8 mouse cellular contexts compared by ENCODE assay signal in genomic region chr8:106135672-106136071, GRCm38 (mm10). TPM values are rescaled to one million over a fixed set of nuclear protein-coding genes. Genes with fewer than 3 reads are reported as not detected.
DNase-seq lines count a peak whose midpoint lies in the region; ATAC-seq and TF ChIP-seq lines count a peak whose summit lies in the region.

No protein-coding gene starts in this region.

- WGBS in hindbrain, embryonic 11.5 days = 5% methylated on average over 19 of the region's 19 CpGs
- 6% methylated on average over 19 of the region's 19 CpGs for WGBS in liver, embryonic 14.5 days (ENCODE audit: insufficient replicate concordance)
- WGBS in stomach, postnatal 0 days = 13% methylated on average over 19 of the region's 19 CpGs

- no peak for TF ChIP-seq CTCF in liver, embryonic 14.5 days (IDR thresholded peaks at IDR 0.05; ENCODE audit: low read depth)
- no peak for TF ChIP-seq CTCF in stomach, postnatal 0 days (IDR thresholded peaks at IDR 0.05; ENCODE audit: low read depth)

- ATAC-seq in hindbrain, embryonic 11.5 days (ENCODE audit: low FRiP score) = no peak
- 0 out of 2 replicates have a peak, but pooled peaks have one; percentile 6 for ATAC-seq in liver, embryonic 14.5 days (ENCODE audit: insufficient read depth)
- peak; percentile 35 for ATAC-seq in stomach, postnatal 0 days (ENCODE audit: low FRiP score, low TSS enrichment)

- no peak overlapping the region for H3K27ac ChIP-seq in hindbrain, embryonic 11.5 days (ENCODE audit: low read depth, low read length)
- H3K27ac ChIP-seq in liver, embryonic 14.5 days = no peak overlapping the region
- peak overlapping the region; percentile 95 for H3K27ac ChIP-seq in stomach, postnatal 0 days (replicated peaks)

- H3K36me3 ChIP-seq in hindbrain, embryonic 11.5 days (ENCODE audit: control insufficient read depth, insufficient read depth, low read length) = no peaks in the 10 kb centered on the region
- H3K36me3 ChIP-seq in liver, embryonic 14.5 days (replicated peaks; ENCODE audit: control insufficient read depth, insufficient read depth, low read depth) = peaks cover under 1% of the 10 kb centered on the region; the same call in 1 of the 2 replicates
- peaks cover 10% of the 10 kb centered on the region for H3K36me3 ChIP-seq in stomach, postnatal 0 days (ENCODE audit: control insufficient read depth, insufficient read depth, low read length)

- peaks cover 52% of the 10 kb centered on the region for H3K27me3 ChIP-seq in hindbrain, embryonic 11.5 days (ENCODE audit: control insufficient read depth, insufficient read depth, low read length)
- H3K27me3 ChIP-seq in liver, embryonic 14.5 days (ENCODE audit: control insufficient read depth, insufficient read depth, low read length) = peaks cover 55% of the 10 kb centered on the region
- peaks cover 2% of the 10 kb centered on the region; the same call in 1 of the 2 replicates for H3K27me3 ChIP-seq in stomach, postnatal 0 days (ENCODE audit: control insufficient read depth, insufficient read depth, low read length)

- no peak for TF ChIP-seq EP300 in liver, embryonic 14.5 days (IDR thresholded peaks at IDR 0.05; ENCODE audit: low read depth)
- TF ChIP-seq EP300 in stomach, postnatal 0 days (optimal IDR thresholded peaks at IDR 0.05) = no peak

- no peak overlapping the region for H3K9ac ChIP-seq in hindbrain, embryonic 11.5 days (ENCODE audit: low read depth, low read length)
- H3K9ac ChIP-seq in liver, embryonic 14.5 days (replicated peaks) = no peak overlapping the region
- H3K9ac ChIP-seq in stomach, postnatal 0 days (ENCODE audit: low read length) = peak overlapping the region; percentile 81

- H3K9me3 ChIP-seq in hindbrain, embryonic 11.5 days (ENCODE audit: control insufficient read depth, low read length) = no peaks in the 10 kb centered on the region
- no peaks in the 10 kb centered on the region for H3K9me3 ChIP-seq in liver, embryonic 14.5 days (ENCODE audit: control insufficient read depth, low read length)
- H3K9me3 ChIP-seq in stomach, postnatal 0 days (ENCODE audit: control insufficient read depth, low read length) = no peaks in the 10 kb centered on the region

- H3K4me1 ChIP-seq in hindbrain, embryonic 11.5 days (replicated peaks; ENCODE audit: control insufficient read depth, insufficient read depth, low read length) = peaks cover 11% of the 10 kb centered on the region
- no peaks in the 10 kb centered on the region; a peak in 1 of 4 replicates for H3K4me1 ChIP-seq in liver, embryonic 14.5 days (replicated peaks; ENCODE audit: control insufficient read depth in 2 of 2, insufficient read depth in 2 of 2, low read length in 1 of 2)
- no peaks in the 10 kb centered on the region for H3K4me1 ChIP-seq in stomach, postnatal 0 days (replicated peaks; ENCODE audit: control insufficient read depth, insufficient read depth)

- DNase-seq in thymus, postnatal 0 days (ENCODE audit: low spot score) = peak; percentile 35
- DNase-seq in thymus, adult 18-20 months = no peak
- no peak for DNase-seq in hindbrain, embryonic 11.5 days (ENCODE audit: low spot score)
- no peak for DNase-seq in liver, embryonic 14.5 days (ENCODE audit: low read depth in 3 of 3, low spot score in 3 of 3)
- DNase-seq in stomach, postnatal 0 days (ENCODE audit: low spot score) = peak; percentile 83
- no peak for DNase-seq in embryo, embryonic 10 days (ENCODE audit: low spot score)
- no peak for DNase-seq in cerebellum, postnatal 25 days
- no peak for DNase-seq in right cerebral cortex, adult 2 months (ENCODE audit: low spot score in 2 of 2)

- H3K4me3 ChIP-seq in hindbrain, embryonic 11.5 days (ENCODE audit: low read depth, low read length) = no peak overlapping the region
- H3K4me3 ChIP-seq in liver, embryonic 14.5 days (ENCODE audit: insufficient read depth in 1 of 2, low read depth in 2 of 2, low read length in 2 of 2) = peak overlapping the region; percentile 46 to 47
- peak overlapping the region; percentile 62 for H3K4me3 ChIP-seq in stomach, postnatal 0 days (ENCODE audit: low read depth, low read length)

- peak overlapping the region; percentile 57 for H3K4me2 ChIP-seq in hindbrain, embryonic 11.5 days (replicated peaks; ENCODE audit: low read depth, low read length)
- H3K4me2 ChIP-seq in liver, embryonic 14.5 days (ENCODE audit: low read depth) = peak overlapping the region; percentile 57
- peak overlapping the region; percentile 78 for H3K4me2 ChIP-seq in stomach, postnatal 0 days (replicated peaks; ENCODE audit: low read depth)

RNA-seq across cellular contexts. Expression of gene Esrp2, which starts 1.1 kb away (rescaled TPM):
- 8.8 and 9.6 TPM in 2 replicates for polyA plus RNA-seq in thymus, postnatal 0 days (2015; fragmentation: Nextera tagmentation; extraction: Ambion mirVana)
- 1.5 and 2.1 TPM in 2 replicates for polyA plus RNA-seq in hindbrain, embryonic 11.5 days (2014; fragmentation: Nextera tagmentation; extraction: Ambion mirVana)
- 6.7 and 7.7 TPM in 2 replicates for polyA plus RNA-seq in liver, embryonic 14.5 days (2012; rRNA removed)
- polyA plus RNA-seq in liver, embryonic 14.5 days (2014; fragmentation: Nextera tagmentation; extraction: Ambion mirVana) = 6.6 and 7.0 TPM in 2 replicates
- 38.9 and 48.0 TPM in 2 replicates for polyA plus RNA-seq in stomach, postnatal 0 days (2015; fragmentation: Nextera tagmentation; extraction: Ambion mirVana)

RNA-seq across cellular contexts. Expression of gene Pla2g15, which starts 14.5 kb away (rescaled TPM):
- 11.0 and 11.7 TPM in 2 replicates for polyA plus RNA-seq in thymus, postnatal 0 days (2015; fragmentation: Nextera tagmentation; extraction: Ambion mirVana)
- 4.4 and 5.2 TPM in 2 replicates for polyA plus RNA-seq in hindbrain, embryonic 11.5 days (2014; fragmentation: Nextera tagmentation; extraction: Ambion mirVana)
- 2.8 and 2.9 TPM in 2 replicates for polyA plus RNA-seq in liver, embryonic 14.5 days (2012; rRNA removed)
- 2.5 TPM in 2 replicates for polyA plus RNA-seq in liver, embryonic 14.5 days (2014; fragmentation: Nextera tagmentation; extraction: Ambion mirVana)
- polyA plus RNA-seq in stomach, postnatal 0 days (2015; fragmentation: Nextera tagmentation; extraction: Ambion mirVana) = 5.6 and 5.7 TPM in 2 replicates

RNA-seq across cellular contexts. Expression of gene Slc7a6, which starts 33.0 kb away (rescaled TPM):
- 86.2 and 87.1 TPM in 2 replicates for polyA plus RNA-seq in thymus, postnatal 0 days (2015; fragmentation: Nextera tagmentation; extraction: Ambion mirVana)
- polyA plus RNA-seq in hindbrain, embryonic 11.5 days (2014; fragmentation: Nextera tagmentation; extraction: Ambion mirVana) = 84.4 and 88.9 TPM in 2 replicates
- 3.8 TPM in 2 replicates for polyA plus RNA-seq in liver, embryonic 14.5 days (2012; rRNA removed)
- polyA plus RNA-seq in liver, embryonic 14.5 days (2014; fragmentation: Nextera tagmentation; extraction: Ambion mirVana) = 8.2 and 10.2 TPM in 2 replicates
- polyA plus RNA-seq in stomach, postnatal 0 days (2015; fragmentation: Nextera tagmentation; extraction: Ambion mirVana) = 24.3 and 25.8 TPM in 2 replicates

Comparison
In these comparisons a context has a peak if more than half of its experiments do, and no peak if none do; other contexts are left out.
1. DNase-seq: peak in thymus, postnatal 0 days (single experiment) and stomach, postnatal 0 days (single experiment); none in thymus, adult 18-20 months (0 of 2), hindbrain, embryonic 11.5 days (single experiment), liver, embryonic 14.5 days (0 of 3), embryo, embryonic 10 days (single experiment), cerebellum, postnatal 25 days (0 of 2) and right cerebral cortex, adult 2 months (0 of 2).
2. Peak in every context shown above with its lines, with median percentiles within 50 percentile points of each other: H3K4me2 ChIP-seq.